Mouse (Mus musculus) activated CD4-positive, CD25-positive, alpha-beta regulatory T cell, adult 4 months (primary cell): Measurements from ENCODE around the gene Commd6. TPM values are rescaled to one million over a fixed set of nuclear protein-coding genes. Genes with fewer than 3 reads are reported as not detected.

Source experiments
- ATAC-seq: one replicate; pipeline ENCODE4 v1.8.0; 2017
- polyA plus RNA-seq, 2 experiments: library from polyadenylated mRNA; unstranded; fragments of 100-300 nt; shearing (Covaris generic); gene quantifications; one replicate each; pipeline ENCODE4 v1.2.1; 2017

The Commd6 gene
- 100 to 1,000 TPM; 135 to 146 TPM for polyA plus RNA-seq

DNA sequence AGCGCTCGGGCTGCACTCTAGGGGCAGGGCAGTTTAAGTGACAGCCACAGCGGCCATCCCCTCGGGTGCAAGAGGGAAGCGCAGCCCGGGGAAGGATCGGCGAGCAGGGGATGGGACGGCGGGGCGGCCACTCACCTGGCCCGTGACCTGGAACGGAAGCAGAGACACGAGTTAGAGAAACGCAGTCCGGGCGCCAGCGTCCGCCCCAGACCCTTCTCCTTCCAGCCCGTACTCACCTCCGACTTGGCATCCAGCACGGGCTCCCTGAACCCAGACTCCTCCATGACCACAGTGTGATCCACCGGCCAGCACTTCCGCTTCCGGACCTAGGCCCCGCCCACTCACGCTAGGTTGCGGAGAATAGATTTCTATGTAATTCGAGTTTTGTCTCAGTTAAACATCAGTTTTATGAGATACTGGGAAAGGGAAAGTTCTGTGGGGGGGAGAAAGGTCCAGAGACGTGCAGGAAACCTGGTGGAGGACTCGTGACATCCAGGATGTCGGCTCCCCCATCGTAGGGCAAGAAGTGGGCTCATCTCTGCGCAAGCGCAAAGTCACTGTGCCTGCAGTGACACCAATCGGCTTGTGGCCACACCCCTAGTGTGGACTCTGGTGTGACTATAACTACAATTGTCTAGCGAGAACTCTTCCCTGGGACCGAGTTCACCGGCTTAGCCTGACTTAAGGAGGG lies at the start of gene Commd6:
Commd6 (minus strand) TSS at position 534 of the 691 bp plus-strand sequence.
- ATAC-seq, result peak; percentile 92

DNA sequence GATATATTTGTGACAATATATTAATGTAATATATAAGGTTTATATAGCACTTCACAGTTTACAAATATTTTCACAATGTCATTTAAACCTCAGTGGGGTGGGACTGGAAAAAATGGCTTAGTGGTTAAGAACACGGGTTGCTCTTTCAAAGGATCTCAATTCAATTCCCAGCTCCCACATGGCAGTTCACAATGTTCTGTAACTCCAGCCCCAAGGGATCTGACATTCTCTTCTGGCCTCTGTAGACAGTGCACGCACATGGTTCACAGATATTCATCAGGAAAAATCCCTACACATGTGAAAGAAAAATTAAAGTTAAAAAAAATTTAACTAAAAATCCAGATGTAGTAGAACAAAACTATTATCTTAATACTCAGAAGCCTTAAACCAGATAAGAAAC lies 47.9 kb upstream of the Commd6 start:
- ATAC-seq, result no peak

DNA sequence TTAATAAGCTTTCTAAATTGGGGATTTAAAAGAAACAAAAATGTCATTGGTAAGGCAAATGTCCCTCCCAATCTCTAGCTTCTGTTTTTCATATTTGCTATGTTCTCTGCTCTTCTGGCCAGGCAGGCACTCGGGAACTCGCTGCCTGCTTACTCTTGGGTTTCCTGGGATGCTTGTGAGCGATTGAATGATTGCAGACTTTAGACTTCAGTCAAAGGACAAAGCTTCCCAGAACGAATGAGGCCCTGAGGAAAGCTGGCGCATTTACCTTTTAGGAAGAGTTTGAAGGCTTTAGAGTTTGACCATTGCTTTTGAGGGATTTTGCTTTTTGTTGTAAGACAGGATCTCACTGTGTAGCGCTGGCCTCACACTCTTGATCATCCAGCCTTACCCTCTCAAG lies 47.2 kb upstream of the Commd6 start:
- no peak for ATAC-seq

DNA sequence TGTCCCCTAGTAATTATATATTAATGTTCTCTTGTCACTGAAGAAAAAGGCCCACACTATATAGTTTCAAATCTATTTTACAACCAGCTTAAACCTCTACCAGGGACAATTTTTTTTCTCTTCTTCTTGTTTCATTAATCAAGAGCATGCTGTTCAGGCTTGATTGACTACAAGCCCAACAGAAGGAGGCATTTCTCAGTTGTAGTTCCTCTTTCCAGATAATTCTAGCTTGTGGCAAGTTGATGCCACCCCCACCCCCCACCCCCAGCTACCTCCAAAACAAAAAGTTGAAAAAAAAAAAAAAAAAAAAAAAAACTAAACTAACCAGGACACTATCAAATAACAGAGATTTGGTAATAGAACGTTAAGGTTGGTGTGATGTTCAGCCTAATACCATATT lies 31.7 kb upstream of the Commd6 start:
- no peak for ATAC-seq

DNA sequence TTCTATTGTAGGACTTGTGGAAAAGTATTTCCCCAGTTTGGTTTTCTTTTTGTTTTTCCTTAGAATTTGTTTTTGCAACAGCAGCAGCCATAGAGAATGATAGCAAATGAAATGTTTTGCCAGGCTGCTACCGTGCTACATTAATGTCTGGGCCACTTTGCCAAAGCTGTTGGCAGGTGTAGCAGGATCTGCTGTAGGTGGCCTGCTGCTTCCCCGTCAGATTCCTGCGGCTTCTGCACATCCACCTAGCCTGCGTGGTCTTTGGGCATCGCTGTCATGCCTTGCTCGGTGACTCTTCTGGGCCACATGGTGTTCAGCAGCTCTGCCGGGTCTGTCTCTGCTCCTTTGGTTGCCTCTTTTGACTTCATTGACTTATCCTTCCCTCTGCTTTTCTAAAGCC lies 28.1 kb upstream of the Commd6 start:
- ATAC-seq, result no peak

DNA sequence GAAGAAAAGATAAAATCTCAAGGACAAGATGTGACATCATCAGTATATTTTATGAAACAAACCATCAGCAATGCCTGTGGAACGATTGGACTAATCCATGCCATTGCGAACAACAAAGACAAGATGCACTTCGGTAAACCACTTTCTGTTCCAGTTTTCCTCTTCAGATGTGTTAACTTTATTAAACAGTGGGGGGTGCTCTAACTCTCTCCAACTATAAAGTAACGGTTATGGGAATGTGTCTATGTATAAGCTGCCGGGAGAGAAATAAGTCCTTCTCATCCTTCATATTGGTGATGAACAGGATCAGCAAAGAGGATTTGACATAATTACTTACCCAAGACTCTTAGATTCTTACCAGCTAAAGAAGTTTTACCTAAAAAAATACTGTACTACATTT lies 26.1 kb upstream of the Commd6 start:
- no peak for ATAC-seq

DNA sequence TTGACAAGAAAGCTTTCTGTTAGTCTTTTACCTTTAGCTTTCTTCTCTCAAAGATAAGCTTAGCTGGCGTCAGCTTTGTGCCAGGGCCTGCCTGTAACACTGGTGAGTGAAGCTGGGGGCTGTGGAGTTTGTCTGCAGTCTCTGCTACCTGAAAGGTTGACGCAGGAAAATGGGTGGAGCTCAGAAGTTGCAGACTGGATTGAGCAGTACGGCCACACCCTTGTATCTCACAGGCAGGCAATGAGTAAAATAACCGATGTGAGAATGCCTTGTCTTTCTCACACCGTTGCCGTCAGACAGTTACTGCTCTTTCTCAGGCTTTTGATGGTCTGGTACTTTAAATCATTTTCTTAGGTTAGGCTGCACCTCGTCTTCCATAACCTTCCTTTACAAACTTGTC lies 25.6 kb upstream of the Commd6 start:
- ATAC-seq, result no peak

DNA sequence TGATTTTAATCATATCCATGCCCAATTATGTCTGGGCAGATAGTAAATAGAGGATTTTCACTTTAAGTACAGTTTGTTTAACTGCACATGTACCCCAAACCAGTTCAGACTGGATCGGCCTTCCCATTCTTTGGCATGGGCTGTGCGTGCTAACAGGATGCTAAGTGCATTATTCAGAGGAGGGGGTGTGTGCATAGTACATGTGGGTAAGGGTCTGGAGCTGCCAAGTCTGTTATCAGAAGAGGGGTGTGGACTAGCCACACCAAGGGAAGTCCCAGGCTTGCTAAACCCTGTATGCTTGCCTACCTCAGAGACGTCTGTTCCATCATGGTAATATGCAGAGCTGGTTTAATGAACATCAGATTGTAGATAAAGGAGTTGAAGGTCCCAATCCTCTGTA lies 23.8 kb upstream of the Commd6 start:
- ATAC-seq, result no peak

DNA sequence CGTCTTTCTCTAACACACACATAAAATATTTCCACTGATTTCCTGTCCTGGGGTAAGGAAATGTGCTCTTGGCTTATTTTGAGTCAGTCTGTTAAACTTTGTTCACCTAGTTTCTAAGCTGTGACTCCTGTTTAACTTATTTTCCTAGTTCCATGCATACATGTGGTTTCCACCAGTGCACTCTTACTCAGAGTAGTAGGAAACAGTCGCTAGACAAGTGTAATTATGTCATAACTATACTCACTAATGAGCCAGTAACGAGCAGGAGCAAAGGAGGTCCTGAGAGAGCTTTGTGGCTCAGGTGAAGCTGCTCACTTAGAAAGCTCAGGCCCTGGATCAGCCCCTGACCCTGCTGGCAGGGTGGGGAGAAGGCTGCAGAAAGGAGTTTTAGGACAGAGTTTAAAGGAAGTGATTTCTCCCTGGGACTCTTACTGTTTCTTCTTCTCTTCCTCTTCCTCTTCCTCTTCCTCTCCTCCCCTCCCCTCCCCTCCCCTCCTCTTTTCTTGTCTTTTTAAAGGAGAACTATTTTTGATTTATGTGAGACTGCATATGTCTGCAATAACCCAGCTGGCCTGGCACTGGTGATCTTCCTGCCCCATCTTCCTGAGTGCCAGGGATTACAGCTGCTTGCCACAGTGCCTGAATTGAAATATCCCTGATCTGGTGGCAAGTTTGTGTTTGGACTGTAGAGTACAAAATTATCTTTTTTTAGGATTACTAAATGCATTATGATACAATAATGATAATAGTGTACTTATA lies 21.3 kb upstream of the Commd6 start:
- peak; percentile 43 for ATAC-seq

DNA sequence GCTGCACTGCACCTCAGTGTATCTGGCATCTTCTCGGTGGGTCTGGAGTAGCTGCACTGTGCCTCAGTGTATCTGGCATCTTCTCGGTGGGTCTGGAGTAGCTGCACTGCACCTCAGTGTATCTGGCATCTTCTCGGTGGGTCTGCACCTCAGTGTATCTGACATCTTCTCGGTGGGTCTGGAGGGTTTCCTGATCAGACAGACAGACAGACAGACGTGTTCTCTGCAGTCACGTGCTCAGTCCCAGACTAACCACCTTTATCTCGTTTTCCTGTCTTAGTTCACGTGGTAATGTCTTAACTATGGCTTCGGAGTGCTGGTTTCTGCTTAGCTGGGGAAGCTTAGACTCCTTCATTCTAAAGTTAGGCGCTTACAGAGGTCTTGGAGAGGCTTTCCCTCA lies 15.8 kb upstream of the Commd6 start:
- no peak for ATAC-seq

DNA sequence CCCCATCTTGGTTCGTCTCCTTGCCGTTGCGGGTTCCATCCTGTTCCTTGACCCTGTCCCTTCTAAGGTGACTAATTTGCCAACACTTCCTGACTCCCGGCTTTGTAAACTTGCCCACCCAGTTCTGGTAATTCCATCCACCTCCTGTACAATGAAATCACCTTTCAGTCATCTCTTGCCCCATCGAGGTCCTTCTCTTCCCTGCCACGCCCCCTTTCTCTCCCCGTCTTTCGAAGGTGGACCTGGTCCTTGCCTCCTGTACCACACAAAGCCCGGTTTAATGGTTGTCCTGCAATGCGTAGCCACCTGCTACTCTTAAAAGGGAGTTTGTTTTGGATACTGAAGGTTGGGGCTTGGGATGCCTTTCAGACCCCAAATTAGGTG lies 14.0 kb upstream of the Commd6 start:
- no peak for ATAC-seq

DNA sequence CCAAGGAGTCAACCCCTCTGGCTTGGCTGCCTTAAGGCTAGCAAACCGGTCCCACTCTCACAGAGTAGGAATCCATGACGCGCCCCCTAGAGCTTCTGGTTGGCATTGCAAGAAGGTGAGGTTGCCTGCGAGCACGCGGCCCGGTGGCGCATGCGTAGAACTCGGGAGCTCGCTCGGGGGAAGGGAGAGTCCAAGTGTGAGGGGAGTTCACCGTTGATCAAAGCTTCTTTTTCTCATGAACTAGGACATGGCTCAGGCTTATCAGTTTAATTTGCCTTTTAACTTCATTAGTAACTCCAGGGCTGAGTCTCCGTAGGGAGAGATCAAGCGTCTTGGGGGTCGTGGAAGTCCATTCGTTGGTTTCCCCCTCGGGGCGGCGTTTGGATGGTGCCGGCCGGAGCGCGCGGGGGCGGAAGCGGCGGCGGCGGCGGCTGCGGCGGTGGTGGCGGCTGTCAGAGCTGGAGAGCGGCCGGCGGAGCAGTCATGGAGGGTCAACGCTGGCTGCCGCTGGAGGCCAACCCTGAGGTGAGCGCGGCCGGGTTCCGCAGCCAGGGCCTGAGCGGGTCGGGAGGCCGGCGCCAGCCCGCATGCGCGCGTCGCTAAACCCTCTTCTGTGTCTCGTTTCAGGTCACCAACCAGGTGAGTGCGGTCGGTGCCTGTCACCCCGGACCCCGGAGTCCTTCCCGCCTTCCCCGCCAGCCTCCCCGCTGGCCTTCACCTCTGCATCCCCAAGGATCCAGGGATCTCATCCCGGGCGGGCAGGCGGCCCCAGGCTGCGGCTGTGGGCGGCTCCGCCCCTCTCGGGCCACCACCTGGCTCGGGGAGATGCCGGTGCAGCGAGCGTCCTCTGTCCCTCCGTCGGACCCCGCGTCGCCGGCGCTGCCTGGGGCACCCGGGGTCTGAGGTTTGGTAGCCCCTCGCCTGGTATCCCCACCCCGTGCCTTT lies 13.4 kb upstream of the Commd6 start, which contains the start of gene Uchl3:
Uchl3 (plus strand) TSS at position 387 of the 945 bp plus-strand sequence.
- ATAC-seq, result peak; percentile 85

DNA sequence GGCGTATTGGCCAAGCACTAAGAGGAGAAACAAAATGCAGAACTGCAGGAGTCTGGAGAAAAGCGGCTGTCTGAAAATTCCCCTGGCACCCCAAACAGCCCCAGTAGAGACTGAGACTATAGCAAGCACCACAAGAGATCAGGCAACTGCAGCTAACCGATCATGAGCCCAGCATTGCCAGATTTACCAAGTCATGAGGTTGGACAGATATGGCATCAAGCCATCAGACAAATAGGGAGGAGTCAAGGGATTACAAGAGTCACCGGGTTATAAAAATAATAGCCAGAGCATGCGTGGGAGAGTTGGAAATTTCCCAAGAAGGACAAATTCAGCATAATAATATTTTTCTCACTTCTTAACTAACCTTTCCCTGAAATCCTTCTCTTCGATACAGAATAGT lies 12.1 kb upstream of the Commd6 start:
- no peak for ATAC-seq

DNA sequence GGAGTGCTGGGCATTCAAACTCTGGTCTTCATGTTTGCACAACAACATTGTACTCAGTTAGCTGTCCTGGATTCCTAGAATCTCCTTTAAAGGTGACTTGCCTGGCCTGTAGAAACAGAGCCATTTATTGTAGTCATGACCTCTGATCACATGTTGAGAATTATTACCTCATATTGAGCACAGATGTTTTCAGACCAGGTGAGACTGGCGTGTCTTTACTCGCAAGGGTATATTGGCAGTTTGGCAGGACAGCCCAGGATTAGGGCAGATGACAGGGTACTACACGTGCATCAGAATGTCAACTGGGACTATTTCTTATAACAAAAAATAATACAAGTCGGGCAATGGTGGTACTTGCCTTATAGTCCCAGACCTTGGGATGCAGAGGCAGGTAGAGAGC lies 10.1 kb upstream of the Commd6 start:
- no peak for ATAC-seq

DNA sequence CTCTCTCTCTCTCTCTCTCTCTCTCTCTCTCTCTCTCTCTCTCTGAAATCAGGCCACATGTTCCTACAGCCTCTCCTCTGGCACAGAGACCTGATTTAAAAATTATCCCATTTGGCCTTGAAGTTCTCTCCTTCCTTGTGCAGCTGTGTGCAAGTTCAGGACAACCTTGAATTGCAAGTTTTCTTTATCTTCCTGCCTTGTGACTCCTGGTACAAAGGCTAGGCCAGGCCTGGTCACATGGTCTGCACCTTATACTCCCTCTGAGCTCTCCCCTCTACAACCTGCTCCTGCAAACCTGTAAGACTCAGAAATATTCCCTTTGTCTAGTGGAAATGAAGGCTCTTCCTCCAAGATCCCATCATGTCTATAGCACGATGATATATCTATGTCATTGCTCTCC lies 4.5 kb upstream of the Commd6 start:
- ATAC-seq, result no peak

DNA sequence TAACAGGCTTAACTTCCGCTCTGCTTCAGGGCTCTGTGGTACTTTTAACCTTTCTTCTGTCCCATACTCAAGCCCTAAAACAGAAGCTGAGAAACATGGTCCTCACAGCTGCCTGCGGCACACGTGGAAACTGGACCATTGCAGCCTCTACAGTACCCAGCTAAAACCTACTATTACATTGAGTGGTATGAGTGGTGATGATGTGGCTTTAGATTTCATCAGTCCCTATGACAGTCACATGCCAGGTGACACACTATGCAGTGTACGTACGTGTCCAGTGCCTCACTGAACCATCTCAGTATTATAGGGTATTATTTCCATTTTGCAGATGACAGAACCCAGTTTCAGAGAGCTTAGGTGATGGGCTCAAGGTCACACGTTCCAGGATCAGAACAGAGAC lies 3.1 kb downstream of the Commd6 start:
- ATAC-seq, result no peak

DNA sequence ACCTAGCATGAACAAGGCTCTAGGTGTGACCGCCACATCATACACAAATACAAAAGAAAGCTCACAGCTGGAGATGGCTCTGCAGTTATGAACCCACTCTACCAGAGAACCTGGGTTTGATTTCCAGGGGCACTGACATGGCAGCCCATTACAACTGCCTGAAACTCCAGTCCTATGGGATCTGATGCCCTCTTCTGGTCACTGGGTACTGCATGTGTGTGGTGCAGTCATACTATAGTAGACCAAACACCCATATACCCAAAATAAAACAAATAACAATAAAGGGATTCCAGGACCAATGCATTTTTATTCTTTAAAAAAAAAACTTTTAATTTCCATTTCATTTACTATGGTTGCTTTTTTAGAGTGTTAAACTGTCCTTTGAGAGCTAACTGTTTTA lies 4.7 kb downstream of the Commd6 start:
- ATAC-seq, result no peak

DNA sequence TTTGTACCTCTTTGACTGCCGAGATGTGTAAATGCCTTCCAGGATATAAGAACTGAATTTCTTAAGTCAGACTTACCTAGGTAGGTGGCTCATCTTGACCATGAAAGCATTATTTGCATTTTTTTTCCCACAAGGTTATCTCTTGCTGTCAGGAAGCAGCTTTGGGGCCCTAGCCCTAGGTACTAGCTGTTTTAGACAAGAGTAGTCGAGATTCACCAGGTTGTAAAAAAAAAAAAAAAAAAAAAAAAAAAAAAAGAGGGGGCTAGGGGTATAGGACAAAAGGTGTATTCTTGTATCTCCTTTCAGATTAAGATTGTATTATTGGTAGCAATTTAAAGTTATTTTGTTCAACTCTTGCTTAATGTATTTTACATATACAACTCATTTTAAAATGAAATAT lies 9.9 kb downstream of the Commd6 start:
- no peak for ATAC-seq

DNA sequence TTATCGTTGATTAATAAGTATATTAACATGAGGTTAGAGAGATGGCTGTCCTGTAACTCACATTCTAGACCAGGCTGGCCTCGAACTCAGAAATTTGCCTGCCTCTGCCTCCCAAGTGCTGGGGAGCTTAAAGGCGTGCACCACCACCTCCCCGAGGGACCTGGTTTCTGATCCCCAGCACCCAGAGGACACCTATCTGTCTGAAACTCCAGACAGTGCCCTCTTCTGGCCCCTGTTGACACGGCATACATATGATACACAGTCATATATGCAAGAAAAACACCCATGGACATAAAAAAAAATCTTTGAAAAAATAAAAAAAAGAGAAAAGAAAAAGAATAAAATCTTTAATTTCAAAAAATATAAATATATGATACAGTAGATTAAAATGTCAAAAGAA lies 22.8 kb downstream of the Commd6 start:
- no peak for ATAC-seq

DNA sequence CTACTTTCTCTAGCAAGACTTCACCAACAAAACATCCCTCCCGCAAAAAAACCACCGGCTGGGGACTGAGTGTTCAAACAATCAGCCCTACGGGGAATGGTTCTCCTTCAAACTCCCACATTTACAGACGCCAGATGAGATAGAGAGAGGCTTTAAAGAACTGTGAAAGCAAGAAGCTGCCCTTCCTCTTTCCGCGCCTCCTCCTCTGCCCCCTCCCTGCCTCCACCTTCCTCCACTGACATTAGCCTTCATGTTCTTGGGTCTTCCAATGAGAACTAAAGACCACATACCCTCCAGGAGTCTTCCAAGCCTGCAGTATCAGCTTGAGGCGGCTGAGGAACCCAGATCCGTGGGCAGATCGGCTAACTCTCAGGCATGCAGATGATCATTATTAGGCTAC lies 24.3 kb downstream of the Commd6 start:
- ATAC-seq, result no peak

DNA sequence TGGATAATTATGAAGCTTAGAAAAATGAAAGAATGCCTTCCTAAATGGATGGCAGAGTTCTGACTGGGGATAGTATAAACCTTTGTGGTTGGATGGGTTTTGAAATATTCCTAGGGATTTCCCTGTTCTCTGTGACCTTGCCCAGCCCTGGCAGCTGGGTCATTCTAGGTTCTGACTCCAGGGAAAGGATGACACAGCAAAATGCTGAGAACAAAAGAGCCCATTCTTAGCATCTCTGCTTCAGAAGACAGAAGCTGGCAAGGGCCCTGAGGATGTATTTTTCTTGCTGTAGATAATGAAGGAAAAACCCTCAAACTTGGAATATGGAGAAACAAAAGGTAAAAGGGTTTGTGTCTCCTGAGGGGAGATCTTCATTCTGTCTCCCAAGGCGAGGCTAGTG lies 27.3 kb downstream of the Commd6 start:
- no peak for ATAC-seq

DNA sequence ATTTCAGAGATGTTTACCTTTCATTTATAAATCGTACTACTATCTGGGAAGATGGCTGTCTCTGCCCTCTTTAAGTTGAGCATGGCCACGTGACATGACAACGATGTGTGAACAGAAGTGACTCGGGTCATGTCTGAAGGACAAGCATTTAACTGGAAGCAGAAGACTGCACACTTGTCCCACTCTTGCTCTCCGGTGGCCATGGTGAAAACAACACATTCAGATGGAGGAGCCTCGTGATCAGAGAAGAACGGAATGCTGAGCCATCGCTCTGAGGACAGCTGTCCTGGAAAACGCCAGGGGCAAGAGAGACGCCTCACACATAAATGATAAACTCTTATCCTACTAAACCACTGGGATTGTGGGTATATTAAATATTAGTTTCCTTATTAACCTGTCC lies 29.8 kb downstream of the Commd6 start:
- ATAC-seq, result no peak
